Mouse (Mus musculus): ENCODE data around the gene Nfam1. TPM values are rescaled to one million over a fixed set of nuclear protein-coding genes. Genes with fewer than 3 reads are reported as not detected.

The Nfam1 gene
- total and polyA plus RNA-seq, 2 experiments from 2014 or later, result 0.38 to 1.2 TPM

GRCm38 (mm10) chr15:83056378-83057083, 23.4 kb upstream of the Nfam1 start:
- Histone ChIP-seq H3K9ac (replicated peaks; ENCODE audit: low read depth, low read length) (peak overlapping the region; percentile 34), H3K27me3 (ENCODE audit: control insufficient read depth, insufficient read depth, low read length) (no peaks in the 10 kb centered on the region), H3K4me1 (ENCODE audit: control insufficient read depth, insufficient read depth) (peaks cover 3% of the 10 kb centered on the region; the same call in 1 of the 2 replicates), H3K4me3 (ENCODE audit: low read depth, low read length) (peak overlapping the region; percentile 33), H3K27ac (ENCODE audit: low read depth) (peak overlapping the region; percentile 93), H3K9me3 (replicated peaks; ENCODE audit: control insufficient read depth, low read length) (no peaks in the 10 kb centered on the region), H3K4me2 (ENCODE audit: low read depth, low read length) (peak overlapping the region; percentile 65), H3K36me3 (replicated peaks; ENCODE audit: control insufficient read depth, insufficient read depth, low read length) (no peaks in the 10 kb centered on the region)
- DNase-seq (ENCODE audit: low spot score) (peak; percentile 91), ATAC-seq (ENCODE audit: insufficient read depth, low read depth) (peak; percentile 95)
- no peak for TF ChIP-seq CTCF (IDR thresholded peaks at IDR 0.05; ENCODE audit: low read depth)
- peak; percentile 67 for TF ChIP-seq EP300 (IDR thresholded peaks at IDR 0.05; ENCODE audit: low read depth)
- under 1% methylated on average over 29 of the region's 29 CpGs for WGBS

DNA sequence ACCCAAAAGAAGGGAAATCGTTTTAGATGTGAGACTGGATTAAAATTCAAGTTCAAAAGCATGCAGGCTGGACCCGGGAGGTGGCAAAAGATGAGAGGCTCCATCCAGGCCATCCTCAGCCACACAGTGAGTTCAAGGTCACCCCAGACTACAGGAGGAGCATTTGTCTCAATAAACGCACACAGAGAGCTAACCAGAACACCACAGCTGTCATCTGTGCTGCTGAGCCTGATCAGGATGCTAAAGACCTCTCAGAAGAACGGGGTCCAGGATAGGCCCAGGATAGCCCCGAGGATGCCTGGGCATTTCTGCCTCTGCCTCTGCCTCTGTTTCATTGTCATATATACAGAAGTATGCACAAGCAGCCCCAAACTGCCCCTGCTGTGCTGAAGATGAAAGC, 22.5 kb upstream of the Nfam1 start:
- peak overlapping the region; percentile 53; the same call in 1 of the 2 replicates for H3K27ac ChIP-seq (ENCODE audit: low read depth)
- peak overlapping the region; percentile 65; the same call in 1 of the 2 replicates for H3K4me2 ChIP-seq (ENCODE audit: low read depth, low read length)
- no peak for TF ChIP-seq EP300 (IDR thresholded peaks at IDR 0.05; ENCODE audit: low read depth)
- TF ChIP-seq CTCF (IDR thresholded peaks at IDR 0.05; ENCODE audit: low read depth), result no peak
- H3K9ac ChIP-seq (replicated peaks; ENCODE audit: low read depth, low read length), result no peak overlapping the region
- H3K36me3 ChIP-seq (replicated peaks; ENCODE audit: control insufficient read depth, insufficient read depth, low read length), result no peaks in the 10 kb centered on the region
- peaks cover 3% of the 10 kb centered on the region; the same call in 1 of the 2 replicates for H3K4me1 ChIP-seq (ENCODE audit: control insufficient read depth, insufficient read depth)
- WGBS, result 37% methylated on average over 5 of the region's 5 CpGs
- DNase-seq (ENCODE audit: low spot score) (no peak), ATAC-seq (ENCODE audit: insufficient read depth, low read depth) (no peak)
- no peaks in the 10 kb centered on the region for H3K9me3 ChIP-seq (replicated peaks; ENCODE audit: control insufficient read depth, low read length)
- no peak overlapping the region for H3K4me3 ChIP-seq (ENCODE audit: low read depth, low read length)
- no peaks in the 10 kb centered on the region for H3K27me3 ChIP-seq (ENCODE audit: control insufficient read depth, insufficient read depth, low read length)

DNA sequence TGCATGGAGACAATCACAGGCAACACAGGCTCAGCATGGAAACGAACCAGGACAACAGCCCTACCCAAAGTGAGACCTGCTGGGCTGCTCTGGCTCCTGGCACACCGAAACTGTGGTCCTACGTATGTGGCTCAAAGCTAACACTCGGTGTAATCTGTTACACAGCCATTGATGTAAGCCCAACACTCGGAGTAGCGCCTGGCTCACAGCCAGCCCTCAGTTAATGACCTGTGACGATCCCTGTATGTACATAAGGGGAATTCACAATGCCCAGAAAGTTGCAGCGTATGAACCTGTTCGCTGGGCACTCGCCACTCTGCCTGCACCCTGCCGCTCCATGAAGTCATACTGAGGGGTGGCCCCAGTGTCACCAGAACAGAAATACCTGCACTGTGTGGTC, 20.2 kb upstream of the Nfam1 start:
- Histone ChIP-seq H3K4me2 (ENCODE audit: low read depth, low read length) (no peak overlapping the region), H3K27ac (ENCODE audit: low read depth) (no peak overlapping the region), H3K9me3 (replicated peaks; ENCODE audit: control insufficient read depth, low read length) (no peaks in the 10 kb centered on the region), H3K36me3 (replicated peaks; ENCODE audit: control insufficient read depth, insufficient read depth, low read length) (no peaks in the 10 kb centered on the region), H3K4me3 (ENCODE audit: low read depth, low read length) (no peak overlapping the region), H3K9ac (replicated peaks; ENCODE audit: low read depth, low read length) (no peak overlapping the region), H3K4me1 (ENCODE audit: control insufficient read depth, insufficient read depth) (peaks cover 3% of the 10 kb centered on the region; the same call in 1 of the 2 replicates), H3K27me3 (ENCODE audit: control insufficient read depth, insufficient read depth, low read length) (no peaks in the 10 kb centered on the region)
- ATAC-seq (ENCODE audit: insufficient read depth, low read depth) (no peak), DNase-seq (ENCODE audit: low spot score) (no peak)
- TF ChIP-seq CTCF (IDR thresholded peaks at IDR 0.05; ENCODE audit: low read depth), result no peak
- TF ChIP-seq EP300 (IDR thresholded peaks at IDR 0.05; ENCODE audit: low read depth), result no peak
- 33% methylated on average over 11 of the region's 11 CpGs for WGBS

GRCm38 (mm10) chr15:83052341-83053104, 19.4 kb upstream of the Nfam1 start:
- DNase-seq (ENCODE audit: low spot score) (no peak), ATAC-seq (ENCODE audit: insufficient read depth, low read depth) (no peak)
- no peak overlapping the region for H3K27ac ChIP-seq (ENCODE audit: low read depth)
- no peaks in the 10 kb centered on the region for H3K27me3 ChIP-seq (ENCODE audit: control insufficient read depth, insufficient read depth, low read length)
- H3K9ac ChIP-seq (replicated peaks; ENCODE audit: low read depth, low read length), result no peak overlapping the region
- H3K9me3 ChIP-seq (replicated peaks; ENCODE audit: control insufficient read depth, low read length), result no peaks in the 10 kb centered on the region
- TF ChIP-seq CTCF (IDR thresholded peaks at IDR 0.05; ENCODE audit: low read depth) (no peak), EP300 (IDR thresholded peaks at IDR 0.05; ENCODE audit: low read depth) (no peak)
- WGBS, result 78% methylated on average over 6 of the region's 6 CpGs
- peaks cover 3% of the 10 kb centered on the region; the same call in 1 of the 2 replicates for H3K4me1 ChIP-seq (ENCODE audit: control insufficient read depth, insufficient read depth)
- H3K36me3 ChIP-seq (replicated peaks; ENCODE audit: control insufficient read depth, insufficient read depth, low read length), result no peaks in the 10 kb centered on the region
- H3K4me2 ChIP-seq (ENCODE audit: low read depth, low read length), result no peak overlapping the region
- no peak overlapping the region for H3K4me3 ChIP-seq (ENCODE audit: low read depth, low read length)

DNA sequence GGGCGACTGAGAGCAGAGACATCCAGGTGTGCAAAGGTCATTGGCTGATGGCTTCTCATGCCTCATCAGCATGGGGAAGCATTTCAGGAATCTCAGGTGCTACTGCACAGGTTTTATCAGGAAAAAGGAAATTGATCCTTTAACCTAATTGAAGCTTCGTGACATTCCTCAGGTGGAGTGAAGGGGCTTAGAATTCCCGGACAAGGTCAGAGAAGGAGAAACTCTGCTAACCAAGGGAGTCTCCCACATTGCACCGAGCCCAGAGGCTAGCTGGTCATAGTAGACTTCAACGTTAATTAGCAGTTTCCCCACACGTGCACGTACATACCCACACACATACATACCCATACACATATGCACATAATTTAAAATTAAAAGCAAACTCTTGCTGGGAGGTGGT, 13.6 kb upstream of the Nfam1 start:
- Histone ChIP-seq H3K4me3 (ENCODE audit: low read depth, low read length) (no peak overlapping the region), H3K9me3 (replicated peaks; ENCODE audit: control insufficient read depth, low read length) (peaks cover 7% of the 10 kb centered on the region; the same call in 1 of the 2 replicates), H3K36me3 (replicated peaks; ENCODE audit: control insufficient read depth, insufficient read depth, low read length) (no peaks in the 10 kb centered on the region), H3K4me2 (ENCODE audit: low read depth, low read length) (no peak overlapping the region), H3K27ac (ENCODE audit: low read depth) (no peak overlapping the region), H3K4me1 (ENCODE audit: control insufficient read depth, insufficient read depth) (no peaks in the 10 kb centered on the region), H3K9ac (replicated peaks; ENCODE audit: low read depth, low read length) (no peak overlapping the region), H3K27me3 (ENCODE audit: control insufficient read depth, insufficient read depth, low read length) (no peaks in the 10 kb centered on the region)
- ATAC-seq (ENCODE audit: insufficient read depth, low read depth), result no peak
- no peak for DNase-seq (ENCODE audit: low spot score)
- 79% methylated on average over 7 of the region's 7 CpGs for WGBS
- TF ChIP-seq CTCF (IDR thresholded peaks at IDR 0.05; ENCODE audit: low read depth) (no peak), EP300 (IDR thresholded peaks at IDR 0.05; ENCODE audit: low read depth) (no peak)
